Mouse (Mus musculus): ENCODE data around the gene Ubr2. TPM values are rescaled to one million over a fixed set of nuclear protein-coding genes. Genes with fewer than 3 reads are reported as not detected.

The Ubr2 gene
- polyA plus RNA-seq, 1 experiment from 2014 or later, result 21.2 TPM

GRCm38 (mm10) chr17:46962153-46962552, 48.2 kb downstream of the Ubr2 start:
- no peak overlapping the region for H3K4me3 ChIP-seq (ENCODE audit: low read depth, low read length)
- no peak for ATAC-seq (replicated peaks; ENCODE audit: low FRiP score)
- peaks cover 8% of the 10 kb centered on the region; the same call in 1 of the 2 replicates for H3K36me3 ChIP-seq (ENCODE audit: control insufficient read depth, insufficient read depth, low read length)

DNA sequence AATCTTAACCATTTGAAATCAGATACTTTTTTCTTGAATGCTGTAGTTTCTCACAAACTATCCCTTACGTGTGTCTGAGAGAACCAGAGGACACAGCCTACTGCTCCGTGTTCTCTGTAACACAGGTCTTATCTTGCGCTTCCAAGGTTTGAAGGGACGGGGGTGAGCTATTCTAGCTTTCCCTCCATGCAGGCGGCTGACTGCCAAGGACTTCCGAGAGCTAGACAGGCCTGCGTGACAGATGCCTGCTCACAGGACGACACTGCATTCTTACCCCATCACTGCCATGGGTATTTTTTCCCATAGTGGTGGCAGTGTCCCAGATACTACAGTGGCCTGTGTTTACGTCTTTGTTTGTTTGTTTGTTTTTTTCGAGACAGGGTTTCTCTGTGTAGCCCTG, 50.1 kb downstream of the Ubr2 start:
- Histone ChIP-seq H3K36me3 (ENCODE audit: control insufficient read depth, insufficient read depth, low read length) (peaks cover 11% of the 10 kb centered on the region; the same call in 1 of the 2 replicates), H3K9ac (ENCODE audit: low read length) (no peak overlapping the region), H3K9me3 (ENCODE audit: control insufficient read depth, low read length) (no peaks in the 10 kb centered on the region), H3K27me3 (ENCODE audit: control insufficient read depth, insufficient read depth, low read length) (no peaks in the 10 kb centered on the region), H3K4me3 (ENCODE audit: low read depth, low read length) (no peak overlapping the region), H3K4me2 (ENCODE audit: low read depth, low read length, severe bottlenecking) (no peak overlapping the region), H3K27ac (ENCODE audit: low read depth, low read length) (no peak overlapping the region), H3K4me1 (replicated peaks; ENCODE audit: control insufficient read depth, insufficient read depth, low read length) (no peaks in the 10 kb centered on the region)
- DNase-seq (ENCODE audit: low spot score), result no peak
- no peak for ATAC-seq (replicated peaks; ENCODE audit: low FRiP score)
- WGBS, result 94% methylated on average over 10 of the region's 10 CpGs

More at GRCm38 (mm10) chr17:46962153-46962552, 48.2 kb downstream of the Ubr2 start:
- H3K9me3 ChIP-seq (ENCODE audit: control insufficient read depth, low read length), result no peaks in the 10 kb centered on the region
- no peaks in the 10 kb centered on the region for H3K27me3 ChIP-seq (ENCODE audit: control insufficient read depth, insufficient read depth, low read length)
- H3K27ac ChIP-seq (ENCODE audit: low read depth, low read length), result no peak overlapping the region
- no peak overlapping the region for H3K9ac ChIP-seq (ENCODE audit: low read length)
- WGBS, result 85% methylated on average over 3 of the region's 3 CpGs
- H3K4me2 ChIP-seq (ENCODE audit: low read depth, low read length, severe bottlenecking), result no peak overlapping the region
- no peak for DNase-seq (ENCODE audit: low spot score)
- no peaks in the 10 kb centered on the region for H3K4me1 ChIP-seq (replicated peaks; ENCODE audit: control insufficient read depth, insufficient read depth, low read length)

- Histone ChIP-seq H3K27me3 (ENCODE audit: control insufficient read depth, insufficient read depth, low read length) (no peaks in the 10 kb centered on the region), H3K9ac (ENCODE audit: low read length) (no peak overlapping the region), H3K4me2 (ENCODE audit: low read depth, low read length, severe bottlenecking) (no peak overlapping the region), H3K4me1 (replicated peaks; ENCODE audit: control insufficient read depth, insufficient read depth, low read length) (no peaks in the 10 kb centered on the region), H3K4me3 (ENCODE audit: low read depth, low read length) (no peak overlapping the region), H3K36me3 (ENCODE audit: control insufficient read depth, insufficient read depth, low read length) (peaks cover 9% of the 10 kb centered on the region; the same call in 1 of the 2 replicates), H3K9me3 (ENCODE audit: control insufficient read depth, low read length) (no peaks in the 10 kb centered on the region), H3K27ac (ENCODE audit: low read depth, low read length) (no peak overlapping the region)
- ATAC-seq (replicated peaks; ENCODE audit: low FRiP score), result no peak
- 97% methylated on average over 2 of the region's 2 CpGs for WGBS
- no peak for DNase-seq (ENCODE audit: low spot score)
These were observed 52.3 kb downstream of the Ubr2 start for GRCm38 (mm10) chr17:46958045-46958444.

GRCm38 (mm10) chr17:46946276-46946675, 64.1 kb downstream of the Ubr2 start:
- DNase-seq (ENCODE audit: low spot score), result no peak
- Histone ChIP-seq H3K4me3 (ENCODE audit: low read depth, low read length) (no peak overlapping the region), H3K36me3 (ENCODE audit: control insufficient read depth, insufficient read depth, low read length) (peaks cover 9% of the 10 kb centered on the region; the same call in 1 of the 2 replicates), H3K27me3 (ENCODE audit: control insufficient read depth, insufficient read depth, low read length) (no peaks in the 10 kb centered on the region), H3K9ac (ENCODE audit: low read length) (no peak overlapping the region), H3K4me2 (ENCODE audit: low read depth, low read length, severe bottlenecking) (no peak overlapping the region), H3K9me3 (ENCODE audit: control insufficient read depth, low read length) (no peaks in the 10 kb centered on the region), H3K27ac (ENCODE audit: low read depth, low read length) (no peak overlapping the region), H3K4me1 (replicated peaks; ENCODE audit: control insufficient read depth, insufficient read depth, low read length) (no peaks in the 10 kb centered on the region)
- 93% methylated on average over 9 of the region's 9 CpGs for WGBS
- ATAC-seq (replicated peaks; ENCODE audit: low FRiP score), result no peak

DNA sequence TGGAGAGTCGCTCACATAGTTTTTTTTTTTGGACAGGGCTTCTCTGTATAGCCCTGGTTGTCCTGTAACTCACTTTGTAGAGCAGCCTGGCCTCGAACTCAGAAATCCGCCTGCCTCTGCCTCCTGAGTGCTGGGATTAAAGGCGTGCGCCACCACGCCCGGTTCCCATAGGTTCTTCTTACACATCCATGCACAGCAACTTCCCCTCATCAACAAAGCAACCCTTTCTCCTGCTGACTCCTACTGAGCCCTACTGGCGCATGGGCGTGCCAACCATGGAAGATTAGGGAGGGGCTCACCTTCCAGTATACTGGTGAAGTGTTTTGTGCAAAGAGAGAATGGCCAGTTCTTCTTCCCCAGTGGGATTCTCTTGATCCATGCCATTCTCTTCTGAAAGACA, 67.9 kb downstream of the Ubr2 start:
- peaks cover 6% of the 10 kb centered on the region; the same call in 1 of the 2 replicates for H3K36me3 ChIP-seq (ENCODE audit: control insufficient read depth, insufficient read depth, low read length)
- no peak overlapping the region for H3K27ac ChIP-seq (ENCODE audit: low read depth, low read length)
- H3K4me1 ChIP-seq (replicated peaks; ENCODE audit: control insufficient read depth, insufficient read depth, low read length), result no peaks in the 10 kb centered on the region
- H3K27me3 ChIP-seq (ENCODE audit: control insufficient read depth, insufficient read depth, low read length), result no peaks in the 10 kb centered on the region
- H3K4me3 ChIP-seq (ENCODE audit: low read depth, low read length), result no peak overlapping the region
- H3K4me2 ChIP-seq (ENCODE audit: low read depth, low read length, severe bottlenecking), result no peak overlapping the region
- H3K9ac ChIP-seq (ENCODE audit: low read length), result no peak overlapping the region
- H3K9me3 ChIP-seq (ENCODE audit: control insufficient read depth, low read length), result no peaks in the 10 kb centered on the region
- ATAC-seq (replicated peaks; ENCODE audit: low FRiP score), result no peak
- no peak for DNase-seq (ENCODE audit: low spot score)
- 96% methylated on average over 9 of the region's 9 CpGs for WGBS

GRCm38 (mm10) chr17:46940461-46940860, 69.9 kb downstream of the Ubr2 start:
- Histone ChIP-seq H3K9ac (ENCODE audit: low read length) (no peak overlapping the region), H3K9me3 (ENCODE audit: control insufficient read depth, low read length) (no peaks in the 10 kb centered on the region), H3K4me3 (ENCODE audit: low read depth, low read length) (no peak overlapping the region), H3K4me2 (ENCODE audit: low read depth, low read length, severe bottlenecking) (no peak overlapping the region), H3K27me3 (ENCODE audit: control insufficient read depth, insufficient read depth, low read length) (no peaks in the 10 kb centered on the region), H3K36me3 (ENCODE audit: control insufficient read depth, insufficient read depth, low read length) (peaks cover 4% of the 10 kb centered on the region; the same call in 1 of the 2 replicates), H3K27ac (ENCODE audit: low read depth, low read length) (no peak overlapping the region), H3K4me1 (replicated peaks; ENCODE audit: control insufficient read depth, insufficient read depth, low read length) (no peaks in the 10 kb centered on the region)
- no peak for ATAC-seq (replicated peaks; ENCODE audit: low FRiP score)
- 94% methylated on average over 8 of the region's 8 CpGs for WGBS
- no peak for DNase-seq (ENCODE audit: low spot score)

- 82% methylated on average over 19 of the region's 19 CpGs for WGBS
- no peak for ATAC-seq (replicated peaks; ENCODE audit: low FRiP score)
These were observed 76.6 kb downstream of the Ubr2 start for GRCm38 (mm10) chr17:46933557-46934348.

GRCm38 (mm10) chr17:46932961-46933360, 77.4 kb downstream of the Ubr2 start:
- no peak for ATAC-seq (replicated peaks; ENCODE audit: low FRiP score)
- Histone ChIP-seq H3K36me3 (ENCODE audit: control insufficient read depth, insufficient read depth, low read length) (peaks cover 8% of the 10 kb centered on the region; the same call in 1 of the 2 replicates), H3K27ac (ENCODE audit: low read depth, low read length) (no peak overlapping the region), H3K9me3 (ENCODE audit: control insufficient read depth, low read length) (no peaks in the 10 kb centered on the region), H3K4me2 (ENCODE audit: low read depth, low read length, severe bottlenecking) (no peak overlapping the region), H3K27me3 (ENCODE audit: control insufficient read depth, insufficient read depth, low read length) (no peaks in the 10 kb centered on the region), H3K9ac (ENCODE audit: low read length) (no peak overlapping the region), H3K4me1 (replicated peaks; ENCODE audit: control insufficient read depth, insufficient read depth, low read length) (no peaks in the 10 kb centered on the region), H3K4me3 (ENCODE audit: low read depth, low read length) (no peak overlapping the region)
- WGBS, result 91% methylated on average over 5 of the region's 5 CpGs
- no peak for DNase-seq (ENCODE audit: low spot score)

More at GRCm38 (mm10) chr17:46933557-46934348, 76.6 kb downstream of the Ubr2 start:
- Histone ChIP-seq H3K27ac (ENCODE audit: low read depth, low read length) (no peak overlapping the region), H3K9ac (ENCODE audit: low read length) (no peak overlapping the region), H3K27me3 (ENCODE audit: control insufficient read depth, insufficient read depth, low read length) (no peaks in the 10 kb centered on the region), H3K9me3 (ENCODE audit: control insufficient read depth, low read length) (no peaks in the 10 kb centered on the region), H3K4me1 (replicated peaks; ENCODE audit: control insufficient read depth, insufficient read depth, low read length) (no peaks in the 10 kb centered on the region), H3K4me2 (ENCODE audit: low read depth, low read length, severe bottlenecking) (no peak overlapping the region), H3K36me3 (ENCODE audit: control insufficient read depth, insufficient read depth, low read length) (peaks cover 8% of the 10 kb centered on the region; the same call in 1 of the 2 replicates), H3K4me3 (ENCODE audit: low read depth, low read length) (no peak overlapping the region)
- DNase-seq (ENCODE audit: low spot score), result peak; percentile 83

GRCm38 (mm10) chr17:46929897-46930296, 80.5 kb downstream of the Ubr2 start:
- no peak for DNase-seq (ENCODE audit: low spot score)
- whole genome bisulfite sequencing, result 93% methylated on average over 7 of the region's 7 CpGs
- no peaks in the 10 kb centered on the region for H3K9me3 ChIP-seq (ENCODE audit: control insufficient read depth, low read length)

More at GRCm38 (mm10) chr17:46929897-46930296, 80.5 kb downstream of the Ubr2 start:
- no peak overlapping the region for H3K4me3 ChIP-seq (ENCODE audit: low read depth, low read length)
- H3K9ac ChIP-seq (ENCODE audit: low read length), result no peak overlapping the region
- H3K27ac ChIP-seq (ENCODE audit: low read depth, low read length), result no peak overlapping the region
- no peak for ATAC-seq (replicated peaks; ENCODE audit: low FRiP score)
- no peak overlapping the region for H3K4me2 ChIP-seq (ENCODE audit: low read depth, low read length, severe bottlenecking)
- H3K27me3 ChIP-seq (ENCODE audit: control insufficient read depth, insufficient read depth, low read length), result no peaks in the 10 kb centered on the region
- H3K36me3 ChIP-seq (ENCODE audit: control insufficient read depth, insufficient read depth, low read length), result peaks cover 8% of the 10 kb centered on the region; the same call in 1 of the 2 replicates
- no peaks in the 10 kb centered on the region for H3K4me1 ChIP-seq (replicated peaks; ENCODE audit: control insufficient read depth, insufficient read depth, low read length)

All from forebrain, embryonic 11.5 days (tissue).